Mouse (Mus musculus) embryonic facial prominence, embryonic 12.5 days (tissue): Measurements from ENCODE around the gene Gapdh. TPM values are rescaled to one million over a fixed set of nuclear protein-coding genes. Genes with fewer than 3 reads are reported as not detected.

Experiments used
- ATAC-seq: fragments of 200-750 bp; cut with Nextera tagmentation; 2 replicates; pipeline ENCODE4 v1.8.0; 2017; ENCODE audit not compliant: insufficient number of reproducible peaks, insufficient read depth, low FRiP score, low TSS enrichment
- H3K27ac ChIP-seq: fragments of 300-500 bp; sonication (generic); 2 replicates; pipeline ENCODE4 v1.5.1; 2016; ENCODE audit warnings: mild to moderate bottlenecking
- H3K27me3 ChIP-seq: fragments of 300-500 bp; sonication (generic); 2 replicates; pipeline ENCODE4 v1.6.1; 2016; ENCODE audit warnings: mild to moderate bottlenecking, moderate library complexity
- H3K36me3 ChIP-seq: fragments of 300-500 bp; sonication (generic); 2 replicates; pipeline ENCODE4 v1.6.1; 2016; ENCODE audit warnings: mild to moderate bottlenecking
- H3K4me1 ChIP-seq: fragments of 300-500 bp; sonication (generic); 2 replicates; pipeline ENCODE4 v1.6.1; 2016
- H3K4me2 ChIP-seq: fragments of 300-500 bp; sonication (generic); replicated peaks from 2 replicates; pipeline ENCODE4 v1.6.1; 2016; ENCODE audit warnings: mild to moderate bottlenecking, moderate library complexity
- H3K4me3 ChIP-seq: fragments of 300-500 bp; sonication (generic); 2 replicates; pipeline ENCODE4 v1.5.1; 2016; ENCODE audit warnings: mild to moderate bottlenecking
- H3K9ac ChIP-seq: fragments of 300-500 bp; sonication (generic); 2 replicates; pipeline ENCODE4 v1.6.1; 2016; ENCODE audit warnings: mild to moderate bottlenecking, moderate library complexity
- H3K9me3 ChIP-seq: fragments of 300-500 bp; sonication (generic); 2 replicates; pipeline ENCODE4 v1.6.1; 2016; ENCODE audit warnings: mild to moderate bottlenecking, moderate library complexity
- whole genome bisulfite sequencing: fragments of 180-500 bp; shearing (Covaris S2); methylation state at CpG from one replicate; pipeline ENCODE4 v1.1.7; 2016; 5-methylcytosine and 5-hydroxymethylcytosine counted together
- polyA plus RNA-seq: library from polyadenylated mRNA; unstranded; fragments of >200 nt; fragmentation: Nextera tagmentation; extraction: Ambion mirVana; gene quantifications from 2 replicates; pipeline ENCODE4 v1.2.1, GENCODE M21; 2016

Gapdh gene
- polyA plus RNA-seq, 1 experiment from 2014 or later: 1,846 TPM

GRCm38 (mm10) chr6:125192016-125192714, 25.9 kb upstream of the Gapdh start:
- Histone ChIP-seq H3K4me3 (peak overlapping the region; percentile 72), H3K4me1 (0 out of 2 replicates have a peak, but pooled peaks cover 3% of the 10 kb centered on the region), H3K4me2 (peak overlapping the region; percentile 79), H3K9me3 (no peaks in the 10 kb centered on the region), H3K27me3 (no peaks in the 10 kb centered on the region), H3K27ac (peak overlapping the region; percentile 100), H3K36me3 (peaks cover 30% of the 10 kb centered on the region), H3K9ac (peak overlapping the region; percentile 84)
- peak; percentile 89 for ATAC-seq
- WGBS: under 1% methylated on average over 34 of the region's 34 CpGs

GRCm38 (mm10) chr6:125191332-125192015, 25.2 kb upstream of the Gapdh start, which contains the start of the genes Ncapd2 and Mrpl51:
Gene Ncapd2, minus strand, starts transcription at chr6:125191701.
Gene Mrpl51, plus strand, starts transcription at chr6:125191801.
- Histone ChIP-seq H3K27me3 (no peaks in the 10 kb centered on the region), H3K36me3 (peaks cover 37% of the 10 kb centered on the region)
- under 1% methylated on average over 54 of the region's 54 CpGs for WGBS

GRCm38 (mm10) chr6:125190816-125191215, 24.5 kb upstream of the Gapdh start:
- Histone ChIP-seq H3K9me3 (no peaks in the 10 kb centered on the region), H3K4me3 (peak overlapping the region; percentile 72), H3K4me2 (peak overlapping the region; percentile 64), H3K36me3 (peaks cover 44% of the 10 kb centered on the region), H3K27ac (peak overlapping the region; percentile 100; the same call in 1 of the 2 replicates), H3K27me3 (no peaks in the 10 kb centered on the region), H3K9ac (peak overlapping the region; percentile 84), H3K4me1 (0 out of 2 replicates have a peak, but pooled peaks cover 3% of the 10 kb centered on the region)
- no peak for ATAC-seq

More at GRCm38 (mm10) chr6:125191332-125192015, 25.2 kb upstream of the Gapdh start, which contains the start of the genes Ncapd2 and Mrpl51:
- H3K9ac ChIP-seq: peak within 1 kb of the TSS; percentile 84
- no peaks in the 10 kb centered on the region for H3K9me3 ChIP-seq
- H3K4me3 ChIP-seq: peak within 1 kb of the TSS; percentile 72
- H3K4me1 ChIP-seq: 0 out of 2 replicates have a peak, but pooled peaks cover 3% of the 10 kb centered on the region
- peak within 1 kb of the TSS; percentile 100 for H3K27ac ChIP-seq
- ATAC-seq: peak; percentile 96
- peak within 1 kb of the TSS; percentile 79 for H3K4me2 ChIP-seq

DNA sequence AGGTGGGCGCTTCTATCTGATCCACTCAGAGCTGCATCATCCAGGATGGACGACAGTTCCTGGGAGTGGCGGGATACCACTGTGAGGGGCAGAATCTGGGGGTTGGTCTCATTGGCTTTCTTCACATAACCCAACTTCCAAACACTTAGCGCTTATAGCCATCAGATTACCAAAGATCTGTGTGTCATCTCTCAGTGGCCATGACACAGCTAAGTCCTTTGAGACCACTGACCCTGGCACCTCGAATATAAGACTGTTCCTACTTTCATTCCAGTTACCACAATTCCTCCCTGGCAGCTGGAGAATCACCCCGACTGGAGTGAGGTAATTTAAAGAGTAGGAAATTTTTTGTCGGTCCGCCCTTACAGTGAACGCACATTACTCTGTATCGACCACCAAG, 19.9 kb upstream of the Gapdh start:
- WGBS: 93% methylated on average over 10 of the region's 10 CpGs
- no peak overlapping the region for H3K27ac ChIP-seq
- H3K27me3 ChIP-seq: no peaks in the 10 kb centered on the region
- ATAC-seq: no peak
- H3K4me2 ChIP-seq: no peak overlapping the region
- H3K4me1 ChIP-seq: no peaks in the 10 kb centered on the region
- H3K4me3 ChIP-seq: no peak overlapping the region
- peaks cover 70% of the 10 kb centered on the region for H3K36me3 ChIP-seq
- no peak overlapping the region for H3K9ac ChIP-seq
- H3K9me3 ChIP-seq: no peaks in the 10 kb centered on the region

DNA sequence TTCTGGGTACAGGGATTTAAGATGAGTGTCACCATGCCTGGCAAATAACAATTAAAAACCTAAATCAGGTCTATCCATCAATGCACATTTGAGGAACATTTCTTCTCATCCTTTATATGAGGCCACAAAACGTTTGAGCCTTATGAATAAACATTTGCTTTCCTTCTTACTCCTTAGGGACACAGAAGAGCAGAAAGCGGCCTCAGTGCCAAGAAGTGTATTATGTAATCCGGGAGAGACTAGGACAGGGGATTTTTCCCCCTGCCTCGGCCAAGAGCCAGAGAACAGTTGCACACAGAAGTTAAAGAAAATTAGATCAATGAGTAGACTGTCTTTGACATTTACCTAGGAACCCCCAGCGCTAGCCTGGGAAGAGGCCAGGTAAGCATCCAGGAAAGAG, 15.9 kb upstream of the Gapdh start:
- 87% methylated on average over 5 of the region's 5 CpGs for WGBS
- Histone ChIP-seq H3K9ac (no peak overlapping the region), H3K9me3 (no peaks in the 10 kb centered on the region), H3K4me1 (no peaks in the 10 kb centered on the region), H3K36me3 (peaks cover 91% of the 10 kb centered on the region), H3K4me2 (no peak overlapping the region), H3K27ac (no peak overlapping the region), H3K27me3 (no peaks in the 10 kb centered on the region), H3K4me3 (no peak overlapping the region)
- no peak for ATAC-seq

GRCm38 (mm10) chr6:125179601-125180000, 13.3 kb upstream of the Gapdh start:
- no peak overlapping the region for H3K27ac ChIP-seq
- no peak for ATAC-seq
- no peak overlapping the region for H3K9ac ChIP-seq
- no peak overlapping the region for H3K4me2 ChIP-seq
- no peak overlapping the region for H3K4me3 ChIP-seq
- H3K9me3 ChIP-seq: no peaks in the 10 kb centered on the region
- H3K27me3 ChIP-seq: no peaks in the 10 kb centered on the region
- H3K4me1 ChIP-seq: no peaks in the 10 kb centered on the region
- H3K36me3 ChIP-seq: peaks cover 91% of the 10 kb centered on the region
- WGBS: 93% methylated on average over 7 of the region's 7 CpGs

GRCm38 (mm10) chr6:125175469-125175868, 9.2 kb upstream of the Gapdh start:
- Histone ChIP-seq H3K27ac (no peak overlapping the region), H3K4me1 (no peaks in the 10 kb centered on the region), H3K27me3 (no peaks in the 10 kb centered on the region), H3K4me2 (no peak overlapping the region), H3K9ac (no peak overlapping the region), H3K36me3 (peaks cover 99% of the 10 kb centered on the region), H3K9me3 (no peaks in the 10 kb centered on the region), H3K4me3 (no peak overlapping the region)
- WGBS: 92% methylated on average over 5 of the region's 5 CpGs
- no peak for ATAC-seq

DNA sequence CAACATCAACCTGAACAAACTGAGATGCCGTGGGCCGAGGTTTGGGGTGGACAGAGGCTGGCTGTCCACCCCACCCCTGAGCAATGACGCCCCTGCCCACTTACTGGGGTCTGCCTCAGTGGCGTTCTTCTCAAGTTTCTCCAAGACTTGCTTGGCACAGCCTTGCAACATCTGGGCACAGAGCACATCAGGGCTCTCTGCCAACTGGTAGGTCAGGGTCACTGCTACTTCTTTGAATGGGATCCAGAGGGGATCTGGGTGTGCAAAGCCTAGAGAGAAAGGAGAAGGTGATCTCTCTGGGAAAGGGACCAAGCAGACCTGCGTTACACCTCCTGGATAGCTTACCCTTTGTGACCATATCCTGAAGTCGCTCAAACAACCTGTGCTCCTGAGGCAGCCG, 7.0 kb upstream of the Gapdh start:
- 90% methylated on average over 7 of the region's 7 CpGs for WGBS
- H3K9me3 ChIP-seq: no peaks in the 10 kb centered on the region
- H3K4me3 ChIP-seq: no peak overlapping the region
- H3K27me3 ChIP-seq: no peaks in the 10 kb centered on the region
- 0 out of 2 replicates have a peak, but pooled peaks cover under 1% of the 10 kb centered on the region for H3K4me1 ChIP-seq
- ATAC-seq: no peak
- no peak overlapping the region for H3K9ac ChIP-seq
- H3K36me3 ChIP-seq: peaks cover 100% of the 10 kb centered on the region
- H3K27ac ChIP-seq: no peak overlapping the region
- H3K4me2 ChIP-seq: no peak overlapping the region

GRCm38 (mm10) chr6:125172474-125172873, 6.2 kb upstream of the Gapdh start:
- Histone ChIP-seq H3K9ac (no peak overlapping the region), H3K4me3 (no peak overlapping the region), H3K9me3 (no peaks in the 10 kb centered on the region), H3K36me3 (peaks cover 100% of the 10 kb centered on the region), H3K27ac (no peak overlapping the region), H3K27me3 (no peaks in the 10 kb centered on the region), H3K4me1 (peaks cover 8% of the 10 kb centered on the region), H3K4me2 (no peak overlapping the region)
- WGBS: 98% methylated on average over 2 of the region's 2 CpGs
- no peak for ATAC-seq

DNA sequence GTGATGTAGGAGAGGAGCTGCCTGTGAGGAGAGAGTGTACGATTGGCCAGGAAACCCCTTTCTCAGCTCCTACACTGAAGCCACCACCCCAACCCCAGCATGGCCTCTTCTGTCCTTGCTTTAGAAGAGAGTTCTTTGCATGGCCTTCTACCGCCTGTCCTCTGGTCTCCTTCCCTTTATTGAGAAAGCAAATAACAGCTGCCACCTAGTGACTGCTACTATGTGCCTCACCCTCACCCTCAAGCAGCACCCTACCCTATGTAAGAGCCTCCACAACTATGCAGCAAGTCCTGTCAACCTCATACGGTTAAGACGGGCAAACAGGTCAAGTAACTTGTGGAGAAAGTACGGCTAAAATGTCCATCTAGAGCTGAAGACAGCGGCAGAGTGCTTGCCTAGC, 3.9 kb upstream of the Gapdh start:
- H3K27ac ChIP-seq: no peak overlapping the region
- no peaks in the 10 kb centered on the region for H3K27me3 ChIP-seq
- no peak overlapping the region for H3K9ac ChIP-seq
- WGBS: 89% methylated on average over 6 of the region's 6 CpGs
- peaks cover 23% of the 10 kb centered on the region for H3K4me1 ChIP-seq
- no peaks in the 10 kb centered on the region for H3K9me3 ChIP-seq
- H3K4me3 ChIP-seq: no peak overlapping the region
- no peak for ATAC-seq
- peaks cover 80% of the 10 kb centered on the region for H3K36me3 ChIP-seq
- no peak overlapping the region for H3K4me2 ChIP-seq

- Histone ChIP-seq H3K4me1 (peaks cover 34% of the 10 kb centered on the region), H3K4me2 (no peak overlapping the region), H3K27me3 (no peaks in the 10 kb centered on the region), H3K9ac (no peak overlapping the region; the same call in 1 of the 2 replicates), H3K4me3 (no peak overlapping the region), H3K27ac (no peak overlapping the region), H3K9me3 (no peaks in the 10 kb centered on the region), H3K36me3 (peaks cover 67% of the 10 kb centered on the region)
- WGBS: 92% methylated on average over 14 of the region's 14 CpGs
- ATAC-seq: no peak
Observed at GRCm38 (mm10) chr6:125168086-125168485, 1.8 kb upstream of the Gapdh start.
